Mouse (Mus musculus) heart, postnatal 0 days (tissue): ENCODE data around the gene Aspdh. TPM values are rescaled to one million over a fixed set of nuclear protein-coding genes. Genes with fewer than 3 reads are reported as not detected.
A peak's percentile ranks its signal among the peaks of the same experiment; 100 is the strongest.

Experiments
- ATAC-seq: fragments of 200-750 bp; cut with Nextera tagmentation; 2 replicates; pipeline ENCODE4 v1.8.0; 2017; ENCODE audit warnings: low read depth, moderate number of reproducible peaks, moderate library complexity; ENCODE audit not compliant: insufficient read depth
- DNase-seq: peaks from one replicate; pipeline ENCODE4 v3.0.0-alpha.2; 2016; ENCODE audit warnings: low spot score
- H3K27ac ChIP-seq: fragments of 300-500 bp; sonication (generic); 2 replicates; pipeline ENCODE4 v1.5.1; 2014; ENCODE audit warnings: low read depth, mild to moderate bottlenecking
- H3K27me3 ChIP-seq: fragments of 300-500 bp; sonication (generic); 2 replicates; pipeline ENCODE4 v1.6.1; 2014; ENCODE audit warnings: low read length, mixed read lengths; ENCODE audit not compliant: control insufficient read depth, insufficient read depth
- H3K36me3 ChIP-seq: fragments of 300-500 bp; sonication (generic); replicated peaks from 2 replicates; pipeline ENCODE4 v1.6.1; 2014; ENCODE audit warnings: low read length, mixed read lengths; ENCODE audit not compliant: control insufficient read depth, insufficient read depth
- H3K4me1 ChIP-seq: fragments of 300-500 bp; sonication (generic); 2 replicates; pipeline ENCODE4 v1.6.1; 2014; ENCODE audit warnings: antibody characterized with exemption; ENCODE audit not compliant: control insufficient read depth, insufficient read depth
- H3K4me2 ChIP-seq: fragments of 300-500 bp; sonication (generic); 2 replicates; pipeline ENCODE4 v1.6.1; 2014; ENCODE audit warnings: low read depth, mild to moderate bottlenecking, low read length, moderate library complexity
- H3K4me3 ChIP-seq: fragments of 300-500 bp; sonication (generic); 2 replicates; pipeline ENCODE4 v1.5.1; 2014; ENCODE audit warnings: low read depth, low read length
- H3K9ac ChIP-seq: fragments of 300-500 bp; sonication (generic); replicated peaks from 2 replicates; pipeline ENCODE4 v1.6.1; 2014; ENCODE audit warnings: low read depth, low read length, mixed read lengths
- H3K9me3 ChIP-seq: fragments of 300-500 bp; sonication (generic); replicated peaks from 2 replicates; pipeline ENCODE4 v1.6.1; 2016; ENCODE audit warnings: low read length; ENCODE audit not compliant: control insufficient read depth
- CTCF ChIP-seq: IDR thresholded peaks from 2 replicates; pipeline ENCODE4 v1.5.1; 2016; ENCODE audit warnings: antibody characterized with exemption, control low read depth, low read depth
- EP300 ChIP-seq: IDR thresholded peaks from 2 replicates; pipeline ENCODE4 v1.6.1; 2016; ENCODE audit warnings: antibody characterized with exemption, low read depth
- WGBS: fragments of 180-500 bp; shearing (Covaris S2); extraction: QIAGEN DNeasy Blood & Tissue Kit; methylation state at CpG from one replicate; pipeline ENCODE4 v1.1.7; 2014; 5-methylcytosine and 5-hydroxymethylcytosine counted together
- polyA plus RNA-seq: library from polyadenylated mRNA; unstranded; fragments of >200 nt; fragmentation: Nextera tagmentation; extraction: Ambion mirVana; gene quantifications from 2 replicates; pipeline ENCODE4 v1.2.1, GENCODE M21; 2015
- total RNA-seq: library from RNA; depleted of rRNA; stranded (reverse); fragments of >200 nt; gene quantifications from 2 replicates; pipeline ENCODE4 v1.2.3, GENCODE M21; 2014; ENCODE audit warnings: low replicate concordance

The Aspdh gene
- total and polyA plus RNA-seq, 2 experiments from 2014 or later: 0.86 TPM; not detected in 1

DNA sequence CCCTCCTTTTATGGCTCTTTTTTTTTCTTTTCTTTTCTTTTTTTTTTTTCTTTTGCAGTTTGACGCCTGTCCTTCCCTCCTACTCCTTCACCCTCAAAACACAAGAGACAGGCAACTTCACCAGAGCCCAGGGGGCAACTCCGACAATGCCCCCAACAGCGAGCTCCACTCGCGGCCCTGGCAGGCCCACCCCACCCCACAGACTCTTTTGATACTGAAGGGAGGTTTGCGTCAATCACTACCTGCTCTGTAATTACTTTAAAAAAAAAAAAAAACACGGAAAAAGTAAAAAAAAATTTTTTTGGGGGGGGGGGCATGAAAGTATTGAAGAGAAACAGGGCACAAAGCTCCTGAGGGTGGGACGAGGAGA is 2.1 kb upstream of the Aspdh start:
- Histone ChIP-seq H3K4me1 (no peaks in the 10 kb centered on the region), H3K27ac (no peak overlapping the region), H3K9me3 (no peaks in the 10 kb centered on the region), H3K4me3 (no peak overlapping the region), H3K36me3 (peaks cover 18% of the 10 kb centered on the region), H3K4me2 (no peak overlapping the region), H3K27me3 (peaks cover 29% of the 10 kb centered on the region), H3K9ac (no peak overlapping the region)
- 49% methylated on average over 8 of the region's 8 CpGs for WGBS
- DNase-seq (no peak), ATAC-seq (no peak)
- TF ChIP-seq CTCF (no peak), EP300 (no peak)

DNA sequence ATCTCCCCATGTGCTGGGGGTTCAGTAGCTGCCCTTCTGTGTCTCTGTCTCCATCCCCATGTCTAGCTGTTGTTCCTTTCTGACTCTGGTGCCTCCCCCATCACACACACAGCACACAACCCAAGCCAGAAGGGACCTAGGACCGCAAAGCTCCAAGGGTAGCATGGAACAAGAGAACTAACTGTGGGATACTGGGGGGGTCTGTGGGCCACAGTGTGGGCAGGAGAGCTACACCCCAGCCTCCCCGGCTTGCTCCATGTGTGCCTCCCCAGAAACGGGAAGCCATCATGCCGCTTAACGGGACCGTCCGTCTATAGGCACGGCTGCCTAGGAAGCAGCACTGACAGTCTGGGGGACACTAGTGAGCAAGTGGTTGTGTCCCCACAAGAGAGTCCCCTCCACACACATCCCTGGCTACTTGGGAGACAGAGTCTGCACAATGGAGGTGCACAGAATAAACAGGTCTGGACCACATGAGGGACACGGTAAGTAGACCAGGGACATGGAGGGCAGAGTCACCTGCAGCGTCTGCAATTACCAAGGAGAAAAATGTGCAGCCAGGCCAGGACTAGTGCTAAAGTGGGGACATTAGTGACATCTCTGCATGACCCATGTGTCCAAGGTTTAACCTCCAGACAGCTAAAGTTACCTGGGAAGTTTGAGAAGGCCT is 1.5 kb upstream of the Aspdh start:
- no peak overlapping the region for H3K4me3 ChIP-seq
- peaks cover 5% of the 10 kb centered on the region; the same call in 1 of the 2 replicates for H3K4me1 ChIP-seq
- TF ChIP-seq EP300: no peak
- TF ChIP-seq CTCF: no peak
- no peak overlapping the region for H3K27ac ChIP-seq
- WGBS: 84% methylated on average over 10 of the region's 10 CpGs
- no peak for ATAC-seq
- peaks cover 29% of the 10 kb centered on the region for H3K27me3 ChIP-seq
- no peaks in the 10 kb centered on the region for H3K9me3 ChIP-seq
- no peak for DNase-seq
- H3K36me3 ChIP-seq: peaks cover 18% of the 10 kb centered on the region
- H3K9ac ChIP-seq: no peak overlapping the region
- no peak overlapping the region for H3K4me2 ChIP-seq

DNA sequence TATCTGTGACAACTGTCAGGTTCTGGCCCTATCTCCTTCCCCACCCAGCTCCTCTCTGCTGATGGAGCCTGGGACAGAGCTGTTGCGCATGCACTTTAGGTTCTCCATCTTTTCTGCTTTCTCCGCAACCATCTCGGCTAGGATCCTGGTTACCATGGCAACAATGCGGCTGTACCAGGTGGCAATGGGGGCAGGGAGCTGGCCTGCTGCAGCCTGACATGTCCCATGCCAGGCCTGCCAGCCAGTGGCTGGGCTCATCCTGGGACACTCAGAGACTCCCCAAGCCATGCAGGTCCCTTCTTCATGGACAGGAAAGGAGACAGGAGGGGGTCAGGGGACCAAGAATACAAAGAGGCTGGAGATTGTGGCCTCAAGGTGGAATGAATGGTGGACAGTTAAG is 680 bp upstream of the Aspdh start:
- Histone ChIP-seq H3K4me3 (no peak overlapping the region), H3K36me3 (peaks cover 18% of the 10 kb centered on the region), H3K4me1 (peaks cover 13% of the 10 kb centered on the region), H3K27ac (no peak overlapping the region), H3K4me2 (no peak overlapping the region), H3K9me3 (no peaks in the 10 kb centered on the region), H3K27me3 (peaks cover 29% of the 10 kb centered on the region), H3K9ac (no peak overlapping the region)
- ATAC-seq: no peak
- no peak for TF ChIP-seq CTCF
- no peak for TF ChIP-seq EP300
- DNase-seq: no peak
- WGBS: 41% methylated on average over 4 of the region's 4 CpGs

DNA sequence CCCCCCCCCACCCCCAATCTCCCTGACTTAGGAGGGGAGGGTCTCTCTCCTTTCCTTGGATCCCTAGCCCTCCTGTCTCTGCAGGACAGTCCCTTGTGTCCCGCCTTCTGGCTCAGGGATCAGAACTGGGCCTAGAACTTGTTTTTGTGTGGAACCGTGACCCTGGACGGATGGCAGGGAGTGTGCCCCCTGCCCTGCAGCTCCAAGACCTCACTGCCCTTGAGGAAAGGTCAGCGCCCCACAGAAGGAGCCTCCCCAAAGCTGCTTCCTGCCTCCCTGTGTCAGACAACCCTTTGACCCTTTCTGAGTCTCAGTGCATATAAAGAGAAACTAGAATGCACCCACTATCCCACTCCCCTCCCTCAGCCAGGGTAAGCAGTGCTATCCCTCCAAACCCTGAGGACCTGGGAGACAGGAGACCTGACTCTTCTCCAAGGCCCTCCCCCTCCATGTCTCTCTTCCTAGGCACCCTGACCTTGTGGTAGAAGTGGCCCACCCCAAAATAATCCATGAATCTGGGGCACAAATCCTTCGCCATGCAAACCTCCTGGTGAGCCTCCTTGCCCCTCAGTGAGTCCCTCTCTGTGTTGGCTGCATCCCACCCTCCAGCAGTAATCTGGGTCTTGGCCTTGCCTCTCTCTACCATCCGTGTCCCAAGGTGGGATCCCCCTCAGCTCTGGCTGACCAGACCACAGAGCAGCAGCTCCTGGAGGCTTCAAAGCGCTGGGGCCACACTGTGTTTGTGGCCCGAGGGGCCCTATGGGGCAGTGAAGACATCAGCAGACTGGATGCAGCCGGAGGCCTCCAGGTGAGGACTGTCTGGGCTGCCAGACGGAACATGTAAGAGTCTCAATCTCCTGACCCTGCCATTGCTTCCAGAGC is 1.1 kb downstream of the Aspdh start:
- DNase-seq: no peak
- no peak overlapping the region for H3K9ac ChIP-seq

DNA sequence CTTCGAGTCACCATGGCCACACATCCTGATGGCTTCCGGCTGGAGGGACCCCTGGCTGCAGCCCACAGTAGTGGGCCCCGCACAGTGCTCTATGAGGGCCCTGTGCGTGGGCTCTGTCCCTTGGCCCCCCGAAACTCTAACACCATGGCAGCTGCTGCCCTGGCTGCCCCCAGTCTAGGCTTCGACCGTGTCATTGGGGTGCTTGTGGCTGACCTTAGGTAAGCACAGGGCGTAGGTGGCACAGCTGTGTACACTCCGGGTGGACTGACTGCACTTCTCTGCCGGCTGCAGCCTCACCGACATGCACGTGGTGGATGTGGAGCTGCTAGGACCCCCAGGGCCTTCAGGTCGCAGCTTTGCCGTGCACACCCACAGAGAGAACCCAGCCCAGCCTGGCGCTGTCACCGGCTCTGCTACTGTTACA is 1.7 kb downstream of the Aspdh start:
- Histone ChIP-seq H3K27me3 (peaks cover 18% of the 10 kb centered on the region), H3K4me1 (peaks cover 35% of the 10 kb centered on the region), H3K27ac (no peak overlapping the region), H3K4me3 (no peak overlapping the region), H3K9ac (no peak overlapping the region), H3K36me3 (peaks cover 7% of the 10 kb centered on the region), H3K4me2 (no peak overlapping the region), H3K9me3 (no peaks in the 10 kb centered on the region)
- DNase-seq (no peak), ATAC-seq (no peak)
- TF ChIP-seq CTCF (no peak), EP300 (no peak)
- WGBS: 83% methylated on average over 16 of the region's 16 CpGs

More for the DNA sequence above, 1.1 kb downstream of the Aspdh start:
- H3K4me2 ChIP-seq: no peak overlapping the region
- H3K27ac ChIP-seq: 0 out of 2 replicates have a peak overlapping the region, but pooled peaks have one; percentile 7
- TF ChIP-seq CTCF: no peak
- no peak for TF ChIP-seq EP300
- no peaks in the 10 kb centered on the region for H3K9me3 ChIP-seq
- H3K4me1 ChIP-seq: peaks cover 28% of the 10 kb centered on the region
- WGBS: 78% methylated on average over 10 of the region's 10 CpGs
- H3K36me3 ChIP-seq: peaks cover 13% of the 10 kb centered on the region
- no peak for ATAC-seq
- no peak overlapping the region for H3K4me3 ChIP-seq
- H3K27me3 ChIP-seq: peaks cover 24% of the 10 kb centered on the region
